Mouse (Mus musculus) heart, adult 2 months (tissue): Measurements from ENCODE around the gene Krt79.

ENCODE experiments used
- CTCF ChIP-seq: fragments of 200-600 bp; IDR thresholded peaks from 2 replicates; pipeline ENCODE4 v1.8.1; 2022; ENCODE audit warnings: antibody characterized with exemption, mild to moderate bottlenecking, moderate library complexity
- EP300 ChIP-seq: fragments of 200-500 bp; IDR thresholded peaks from 2 replicates; pipeline ENCODE4 v1.6.1; 2011; ENCODE audit warnings: low read depth, low read length, control low read depth; ENCODE audit not compliant: insufficient read depth
- POLR2A ChIP-seq: fragments of 200-500 bp; IDR thresholded peaks from 2 replicates; pipeline ENCODE4 v1.6.1; 2011; ENCODE audit warnings: mild to moderate bottlenecking, low read depth, low read length, control low read depth; ENCODE audit not compliant: insufficient read depth

GRCm38 (mm10) chr15:101916072-101916471 lies 24.1 kb downstream of the Krt79 start:
- TF ChIP-seq POLR2A = no peak
- no peak for TF ChIP-seq EP300
- TF ChIP-seq CTCF = no peak
